Mouse (Mus musculus) hindbrain, embryonic 13.5 days (tissue): ENCODE measurements around the gene Sac3d1. TPM values are rescaled to one million over a fixed set of nuclear protein-coding genes. Genes with fewer than 3 reads are reported as not detected.

ENCODE experiments used
- ATAC-seq: fragments of 200-750 bp; cut with Nextera tagmentation; 2 replicates; pipeline ENCODE4 v1.8.0; 2017; ENCODE audit warnings: moderate TSS enrichment; ENCODE audit not compliant: low FRiP score
- H3K27ac ChIP-seq: fragments of 300-500 bp; sonication (generic); 2 replicates; pipeline ENCODE4 v1.5.1; 2015; ENCODE audit warnings: inconsistent platforms, mild to moderate bottlenecking, moderate library complexity
- H3K27me3 ChIP-seq: fragments of 300-500 bp; sonication (generic); 2 replicates; pipeline ENCODE4 v1.6.1; 2015; ENCODE audit warnings: mild to moderate bottlenecking, inconsistent platforms
- H3K36me3 ChIP-seq: fragments of 300-500 bp; sonication (generic); 2 replicates; pipeline ENCODE4 v1.6.1; 2015; ENCODE audit warnings: mild to moderate bottlenecking, inconsistent platforms
- H3K4me1 ChIP-seq: fragments of 300-500 bp; sonication (generic); replicated peaks from 2 replicates; pipeline ENCODE4 v1.6.1; 2015; ENCODE audit warnings: inconsistent platforms
- H3K4me2 ChIP-seq: fragments of 300-500 bp; sonication (generic); 2 replicates; pipeline ENCODE4 v1.6.1; 2015; ENCODE audit warnings: inconsistent platforms, mild to moderate bottlenecking, moderate library complexity
- H3K4me3 ChIP-seq: fragments of 300-500 bp; sonication (generic); 2 replicates; pipeline ENCODE4 v1.5.1; 2015; ENCODE audit warnings: mild to moderate bottlenecking, inconsistent platforms
- H3K9ac ChIP-seq: fragments of 300-500 bp; sonication (generic); 2 replicates; pipeline ENCODE4 v1.6.1; 2015; ENCODE audit warnings: mild to moderate bottlenecking, inconsistent platforms
- H3K9me3 ChIP-seq: fragments of 300-500 bp; sonication (generic); 2 replicates; pipeline ENCODE4 v1.6.1; 2016; ENCODE audit warnings: inconsistent platforms
- WGBS: fragments of 180-500 bp; shearing (Covaris S2); methylation state at CpG from one replicate; pipeline ENCODE4 v1.1.7; 2015; 5-methylcytosine and 5-hydroxymethylcytosine counted together
- polyA plus RNA-seq: library from polyadenylated mRNA; unstranded; fragments of >200 nt; fragmentation: Nextera tagmentation; extraction: Ambion mirVana; gene quantifications from 2 replicates; pipeline ENCODE4 v1.2.1, GENCODE M21; 2015

Sac3d1 gene
- polyA plus RNA-seq, 1 experiment from 2014 or later, result 43.6 TPM

DNA sequence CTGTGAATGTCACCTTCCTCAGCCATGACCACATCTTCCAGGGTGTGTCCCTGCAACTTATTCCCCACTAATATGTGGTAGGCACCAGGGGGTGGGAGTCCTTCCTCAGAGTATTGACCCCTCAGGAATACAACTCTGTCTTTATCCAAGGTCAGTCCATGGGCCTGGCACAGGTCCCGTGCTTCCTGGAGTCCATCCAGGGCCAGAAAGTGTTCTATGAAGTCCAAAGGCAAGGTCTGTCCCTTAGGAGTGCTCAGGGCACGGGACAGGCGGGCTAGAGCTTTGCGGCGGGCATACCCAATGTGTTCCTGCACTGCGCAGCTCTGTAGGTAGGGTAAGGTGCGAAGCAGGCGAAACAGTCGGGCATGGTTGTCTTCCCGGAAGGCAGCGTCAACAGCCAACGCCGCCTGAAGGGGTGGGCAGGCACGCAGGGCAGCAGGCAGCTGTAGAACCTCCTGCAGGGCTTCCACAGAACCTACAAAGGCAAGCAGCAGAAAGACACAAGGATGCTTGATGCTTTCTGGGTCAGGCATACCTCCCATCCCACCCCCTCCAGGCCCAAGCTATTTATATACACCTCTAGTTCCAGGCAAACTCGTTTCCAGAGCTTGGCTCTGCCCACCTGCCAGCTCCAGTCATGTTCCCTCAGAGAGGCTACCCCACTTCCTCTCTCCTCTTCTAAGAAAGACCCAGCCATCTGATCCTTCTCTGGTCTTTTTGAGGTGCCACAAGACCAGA lies 2.2 kb downstream of the Sac3d1 start:
- Histone ChIP-seq H3K27me3 (no peaks in the 10 kb centered on the region), H3K9me3 (no peaks in the 10 kb centered on the region), H3K36me3 (peaks cover 54% of the 10 kb centered on the region), H3K27ac (no peak overlapping the region), H3K9ac (peak overlapping the region; percentile 89), H3K4me2 (peak overlapping the region; percentile 93), H3K4me3 (peak overlapping the region; percentile 89; the same call in 1 of the 2 replicates), H3K4me1 (peaks cover 30% of the 10 kb centered on the region)
- 89% methylated on average over 15 of the region's 15 CpGs for WGBS
- ATAC-seq, result no peak

DNA sequence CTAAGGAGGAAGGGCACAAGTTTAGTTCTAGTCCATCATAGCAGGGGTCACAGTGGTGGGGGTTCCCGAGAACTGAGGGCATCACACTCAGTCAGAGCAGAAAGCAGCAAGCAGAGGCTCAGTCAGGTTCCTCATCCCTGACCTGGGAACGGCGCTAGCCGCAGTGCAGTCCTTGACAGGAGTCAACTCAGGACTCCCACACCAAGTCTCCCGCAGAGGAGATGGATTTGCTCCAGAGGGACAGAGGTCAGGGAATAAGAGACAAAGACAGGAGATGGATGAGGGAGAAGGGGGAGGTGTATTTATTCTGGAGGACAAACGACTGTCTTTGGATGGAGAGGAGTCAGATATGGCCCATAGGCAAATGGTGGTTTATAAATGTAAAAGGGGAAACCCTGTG lies 5.3 kb downstream of the Sac3d1 start:
- peaks cover 38% of the 10 kb centered on the region for H3K36me3 ChIP-seq
- no peak for ATAC-seq
- H3K27me3 ChIP-seq, result no peaks in the 10 kb centered on the region
- no peaks in the 10 kb centered on the region for H3K9me3 ChIP-seq
- H3K4me1 ChIP-seq, result peaks cover 17% of the 10 kb centered on the region
- 56% methylated on average over 6 of the region's 6 CpGs for whole genome bisulfite sequencing
- H3K27ac ChIP-seq, result no peak overlapping the region
- 0 out of 2 replicates have a peak overlapping the region, but pooled peaks have one; percentile 24 for H3K9ac ChIP-seq
- no peak overlapping the region for H3K4me2 ChIP-seq
- no peak overlapping the region for H3K4me3 ChIP-seq

DNA sequence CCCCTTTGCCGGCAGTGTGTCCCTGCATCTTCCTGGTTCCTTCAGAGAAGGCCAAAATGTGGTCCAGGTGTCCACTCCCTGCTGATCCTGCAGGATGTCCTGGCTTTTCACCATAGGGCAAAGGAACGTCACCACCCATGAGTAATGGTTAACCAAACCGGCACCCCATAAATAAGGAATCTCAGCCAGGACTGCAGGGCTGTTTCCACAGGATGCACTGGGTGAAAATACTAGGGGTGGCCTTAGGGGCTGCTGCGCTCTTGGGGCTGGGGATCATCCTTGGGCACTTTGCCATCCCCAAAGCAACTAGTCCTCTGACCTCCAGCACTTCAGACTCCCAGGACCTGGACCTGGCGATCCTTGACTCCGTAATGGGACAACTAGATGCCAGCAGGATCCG lies 12.9 kb downstream of the Sac3d1 start, which contains the start of gene Naaladl1:
Gene Naaladl1, plus strand, starts transcription at position 197 of the 400 bp plus-strand sequence.
- Histone ChIP-seq H3K4me2 (no peak within 1 kb of the TSS), H3K27me3 (no peaks in the 10 kb centered on the region), H3K4me1 (no peaks in the 10 kb centered on the region), H3K36me3 (no peaks in the 10 kb centered on the region), H3K27ac (no peak within 1 kb of the TSS), H3K4me3 (no peak within 1 kb of the TSS), H3K9me3 (no peaks in the 10 kb centered on the region), H3K9ac (0 out of 2 replicates have a peak within 1 kb of the TSS, but pooled peaks have one; percentile 29)
- 82% methylated on average over 7 of the region's 7 CpGs for WGBS
- no peak for ATAC-seq

DNA sequence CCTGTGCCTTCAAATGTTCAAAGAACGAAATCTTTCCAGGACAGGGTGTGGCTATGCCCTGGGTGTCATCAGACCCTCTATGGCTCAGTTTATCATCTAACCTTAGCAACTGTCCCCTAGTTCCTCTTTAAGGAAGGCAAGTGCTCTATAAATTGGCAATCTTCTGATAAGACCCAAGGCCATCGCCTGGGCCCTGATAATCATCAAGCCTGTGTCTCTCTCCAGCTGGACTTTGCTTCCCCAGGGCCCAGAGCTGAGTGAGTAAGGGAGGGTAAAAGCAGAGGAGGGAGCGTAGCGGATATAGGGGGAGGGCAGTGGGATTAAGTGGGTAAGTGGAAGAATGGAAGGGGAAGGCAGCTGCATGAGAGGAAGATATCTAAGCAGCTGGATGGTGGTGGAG lies 14.0 kb downstream of the Sac3d1 start:
- no peaks in the 10 kb centered on the region for H3K9me3 ChIP-seq
- no peaks in the 10 kb centered on the region for H3K36me3 ChIP-seq
- H3K4me3 ChIP-seq, result no peak overlapping the region
- WGBS, result 92% methylated on average over 4 of the region's 4 CpGs
- ATAC-seq, result no peak
- no peaks in the 10 kb centered on the region for H3K4me1 ChIP-seq
- no peaks in the 10 kb centered on the region for H3K27me3 ChIP-seq
- no peak overlapping the region for H3K4me2 ChIP-seq
- H3K27ac ChIP-seq, result no peak overlapping the region
- H3K9ac ChIP-seq, result 0 out of 2 replicates have a peak overlapping the region, but pooled peaks have one; percentile 1

DNA sequence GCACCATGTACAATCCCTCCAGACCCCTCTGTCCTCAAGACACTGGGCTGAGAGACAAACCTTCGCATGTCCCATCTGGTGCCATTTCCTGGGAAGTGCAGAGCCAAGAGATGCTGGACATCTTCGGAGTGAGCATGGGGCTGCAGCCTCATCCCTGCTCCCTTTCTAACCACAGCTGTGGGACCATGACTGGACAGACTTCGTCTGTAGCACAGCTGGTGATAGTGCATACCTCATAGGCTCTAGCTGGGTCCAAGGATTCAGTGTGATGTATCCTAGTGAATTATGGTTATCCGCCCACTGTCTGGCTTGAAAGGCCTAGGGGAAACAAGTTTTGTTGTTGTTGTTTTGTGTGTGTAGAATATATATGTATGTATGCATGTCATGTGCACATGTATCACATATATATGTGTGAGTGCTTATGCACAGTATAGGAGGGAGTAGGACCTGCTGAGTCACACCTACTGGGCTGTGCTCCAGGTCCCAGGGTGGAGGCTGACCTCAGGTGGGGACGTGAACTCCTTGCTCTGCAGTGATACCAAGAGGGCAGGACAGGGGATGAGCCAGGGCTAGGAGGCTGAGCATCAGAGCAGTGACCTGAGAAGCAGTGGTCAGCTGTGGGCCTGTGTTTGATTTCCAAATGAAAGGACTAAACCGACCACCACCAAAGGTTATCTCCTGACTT lies 16.1 kb downstream of the Sac3d1 start:
- H3K27me3 ChIP-seq, result no peaks in the 10 kb centered on the region
- 80% methylated on average over 6 of the region's 6 CpGs for WGBS
- H3K4me1 ChIP-seq, result no peaks in the 10 kb centered on the region
- no peaks in the 10 kb centered on the region for H3K9me3 ChIP-seq
- no peak for ATAC-seq
- no peak overlapping the region; the same call in 1 of the 2 replicates for H3K9ac ChIP-seq
- H3K4me3 ChIP-seq, result no peak overlapping the region
- H3K36me3 ChIP-seq, result no peaks in the 10 kb centered on the region
- H3K4me2 ChIP-seq, result no peak overlapping the region
- H3K27ac ChIP-seq, result no peak overlapping the region

DNA sequence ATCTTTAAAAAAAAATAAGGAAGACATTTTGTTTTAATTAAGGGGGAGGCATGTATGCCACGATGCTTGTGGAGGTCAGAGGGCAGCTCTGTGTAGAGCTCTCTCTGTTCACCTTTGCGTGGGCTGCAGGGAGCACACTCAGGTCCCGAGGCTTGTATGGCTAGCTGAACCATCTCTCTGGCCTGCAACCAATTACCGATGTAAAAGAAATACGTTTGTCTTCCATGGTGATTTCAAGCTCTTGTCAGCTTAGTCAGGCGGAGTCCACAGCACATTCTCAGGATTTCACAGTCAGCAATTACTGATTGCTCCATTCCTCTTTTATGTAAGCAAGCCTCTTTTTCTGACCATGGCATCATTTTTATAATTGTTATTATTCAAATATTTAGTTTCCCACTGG lies 17.3 kb downstream of the Sac3d1 start:
- H3K4me3 ChIP-seq, result no peak overlapping the region
- H3K27ac ChIP-seq, result no peak overlapping the region
- no peaks in the 10 kb centered on the region for H3K4me1 ChIP-seq
- 62% methylated on average over 6 of the region's 6 CpGs for WGBS
- no peaks in the 10 kb centered on the region for H3K27me3 ChIP-seq
- H3K9ac ChIP-seq, result no peak overlapping the region
- ATAC-seq, result no peak
- H3K9me3 ChIP-seq, result no peaks in the 10 kb centered on the region
- H3K4me2 ChIP-seq, result no peak overlapping the region
- no peaks in the 10 kb centered on the region for H3K36me3 ChIP-seq

DNA sequence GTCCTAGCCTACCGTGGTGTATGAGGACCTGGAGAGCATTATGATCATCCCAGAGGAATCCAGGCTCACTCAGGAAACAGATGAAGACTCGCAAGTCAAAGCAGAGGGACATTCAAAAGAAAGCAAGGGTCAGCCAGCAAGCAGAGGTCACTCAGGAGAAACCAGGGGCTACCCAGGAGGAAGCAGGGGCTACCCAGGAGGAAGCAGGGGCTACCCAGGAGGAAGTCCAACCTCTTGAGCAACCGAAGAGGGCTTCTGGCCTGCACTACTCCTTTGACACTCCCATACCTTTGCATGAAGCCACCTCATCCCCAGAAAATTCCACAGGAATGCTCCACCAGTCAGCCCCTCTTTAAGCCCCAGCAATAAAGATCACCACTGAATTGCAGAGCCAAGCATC lies 20.6 kb downstream of the Sac3d1 start:
- H3K4me2 ChIP-seq, result no peak overlapping the region
- no peak for ATAC-seq
- WGBS, result 95% methylated on average over 3 of the region's 3 CpGs
- H3K27ac ChIP-seq, result no peak overlapping the region
- no peaks in the 10 kb centered on the region for H3K36me3 ChIP-seq
- no peaks in the 10 kb centered on the region for H3K27me3 ChIP-seq
- H3K4me1 ChIP-seq, result no peaks in the 10 kb centered on the region
- no peak overlapping the region for H3K9ac ChIP-seq
- no peaks in the 10 kb centered on the region for H3K9me3 ChIP-seq
- H3K4me3 ChIP-seq, result no peak overlapping the region

DNA sequence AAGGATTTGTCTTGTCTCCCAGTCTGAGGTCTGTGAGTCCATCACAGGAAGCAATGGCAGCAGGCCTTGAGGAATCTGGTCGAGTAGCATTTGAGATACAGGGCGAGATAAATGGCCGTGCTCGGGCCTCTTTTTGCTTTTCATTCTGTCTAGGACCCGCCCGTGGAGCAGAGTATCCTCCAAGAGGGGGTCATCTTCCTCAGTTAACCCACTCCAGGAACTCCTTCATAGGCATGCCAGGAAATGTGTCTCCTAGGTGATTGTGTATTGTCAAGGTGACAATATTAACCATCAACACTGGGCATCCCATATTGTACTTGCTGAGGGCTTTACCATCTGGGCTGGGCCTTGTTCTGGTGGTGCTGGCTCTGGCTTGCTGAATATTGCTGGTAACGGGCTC lies 24.3 kb downstream of the Sac3d1 start, which contains the start of gene AC131692.1:
Gene AC131692.1, plus strand, starts transcription at position 301 of the 400 bp plus-strand sequence.
- no peak within 1 kb of the TSS for H3K27ac ChIP-seq
- no peak for ATAC-seq
- H3K9ac ChIP-seq, result peak within 1 kb of the TSS; percentile 24; the same call in 1 of the 2 replicates
- H3K36me3 ChIP-seq, result peaks cover 3% of the 10 kb centered on the region
- no peak within 1 kb of the TSS for H3K4me3 ChIP-seq
- no peak within 1 kb of the TSS for H3K4me2 ChIP-seq
- no peaks in the 10 kb centered on the region for H3K9me3 ChIP-seq
- H3K27me3 ChIP-seq, result no peaks in the 10 kb centered on the region
- no peaks in the 10 kb centered on the region for H3K4me1 ChIP-seq
- WGBS, result 91% methylated on average over 7 of the region's 7 CpGs

DNA sequence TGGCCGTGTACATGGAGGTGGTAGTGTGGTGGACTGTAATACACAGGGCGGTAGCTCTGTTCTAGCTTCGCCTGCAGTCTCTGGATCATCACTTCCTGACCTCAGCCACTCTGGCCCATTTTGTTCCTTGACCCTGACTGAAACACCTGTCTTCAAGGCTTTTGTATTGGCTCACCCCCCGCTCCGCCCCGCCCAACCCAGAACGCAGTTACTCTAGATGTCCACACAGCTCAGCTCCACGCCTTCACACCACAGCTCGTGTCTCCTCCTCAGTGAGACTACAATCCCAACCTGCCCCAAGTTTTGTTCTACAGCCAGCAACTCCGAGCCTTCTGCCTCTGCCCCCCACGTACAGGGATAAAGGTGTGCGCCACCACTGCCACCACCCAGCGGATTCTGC lies 29.6 kb downstream of the Sac3d1 start:
- no peak for ATAC-seq
- peaks cover 15% of the 10 kb centered on the region for H3K4me1 ChIP-seq
- no peak overlapping the region for H3K27ac ChIP-seq
- 94% methylated on average over 13 of the region's 13 CpGs for WGBS
- no peak overlapping the region for H3K4me2 ChIP-seq
- H3K36me3 ChIP-seq, result peaks cover 3% of the 10 kb centered on the region
- no peak overlapping the region for H3K4me3 ChIP-seq
- no peak overlapping the region for H3K9ac ChIP-seq
- H3K9me3 ChIP-seq, result no peaks in the 10 kb centered on the region
- H3K27me3 ChIP-seq, result no peaks in the 10 kb centered on the region

DNA sequence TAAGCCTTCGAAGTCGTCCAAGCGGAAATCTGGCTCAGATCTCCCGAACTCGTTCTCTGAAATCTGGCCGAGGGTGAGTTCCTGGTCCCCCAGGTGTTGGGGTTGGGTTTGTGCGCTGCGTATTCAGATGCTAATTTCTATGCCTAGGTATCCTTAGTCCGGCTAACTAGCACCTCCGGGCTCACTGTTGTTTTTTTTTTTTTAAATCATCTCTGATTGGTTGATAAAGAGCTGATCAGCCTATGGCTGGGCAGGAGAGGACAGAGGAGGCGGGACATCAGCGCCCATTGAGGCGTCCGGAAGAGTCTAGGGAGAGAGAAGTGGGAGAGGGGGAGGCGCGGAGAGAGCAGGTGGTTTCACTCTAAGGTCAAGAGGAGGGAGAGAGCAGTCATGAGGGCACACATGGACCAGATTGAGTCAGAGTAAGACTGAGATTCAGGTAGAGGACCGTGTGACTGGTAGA lies 33.0 kb downstream of the Sac3d1 start:
- ATAC-seq, result peak; percentile 60
- peaks cover 29% of the 10 kb centered on the region for H3K4me1 ChIP-seq
- H3K27ac ChIP-seq, result no peak overlapping the region
- peak overlapping the region; percentile 58 for H3K9ac ChIP-seq
- under 1% methylated on average over 17 of the region's 17 CpGs for WGBS
- H3K36me3 ChIP-seq, result peaks cover 24% of the 10 kb centered on the region
- H3K9me3 ChIP-seq, result no peaks in the 10 kb centered on the region
- no peaks in the 10 kb centered on the region for H3K27me3 ChIP-seq
- H3K4me2 ChIP-seq, result peak overlapping the region; percentile 92
- H3K4me3 ChIP-seq, result peak overlapping the region; percentile 72

DNA sequence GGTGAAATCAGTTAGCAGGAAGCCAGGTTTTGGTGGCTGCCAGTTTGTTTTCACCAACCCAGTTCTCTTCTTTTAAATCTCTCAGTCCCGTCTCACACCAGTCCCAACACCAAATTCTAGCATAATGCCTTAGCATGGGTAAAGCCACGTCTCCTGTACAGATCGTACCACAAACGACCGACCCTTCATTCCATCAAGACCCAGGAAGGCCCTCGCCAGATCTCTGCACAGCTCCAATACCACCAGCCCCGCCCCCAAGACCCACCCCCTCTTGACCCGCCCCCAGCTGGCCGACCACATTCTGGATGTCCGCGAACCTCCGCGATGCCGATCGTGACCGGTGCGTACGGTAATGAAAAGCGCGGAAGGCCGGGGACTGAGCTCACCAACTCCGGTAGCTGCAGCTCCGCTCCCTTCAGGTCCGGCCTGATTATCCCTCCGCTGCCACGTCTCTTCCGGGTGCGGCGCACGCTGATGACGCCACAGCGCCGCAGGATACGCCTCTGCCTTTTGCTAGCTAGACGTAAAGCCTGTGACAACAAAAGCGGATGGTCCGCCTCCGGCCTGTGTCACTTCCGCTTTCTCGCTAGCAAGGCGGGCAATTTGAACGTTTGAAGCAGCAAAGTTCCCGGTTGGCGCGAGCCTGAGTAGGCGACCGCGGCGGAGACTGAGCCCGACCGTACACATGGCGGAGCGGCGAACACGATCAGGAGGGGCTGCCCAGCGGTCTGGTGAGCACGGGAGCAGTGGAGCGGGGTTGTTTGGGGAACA lies 33.8 kb downstream of the Sac3d1 start, which contains the start of the genes Zfpl1 and Cdca5:
Gene Zfpl1, minus strand, starts transcription at position 479 of the 771 bp plus-strand sequence.
Gene Cdca5, plus strand, starts transcription at position 506 of the 771 bp plus-strand sequence.
- Histone ChIP-seq H3K4me2 (peak within 1 kb of the TSS; percentile 92), H3K4me1 (peaks cover 29% of the 10 kb centered on the region), H3K9me3 (no peaks in the 10 kb centered on the region), H3K36me3 (peaks cover 32% of the 10 kb centered on the region), H3K9ac (peak within 1 kb of the TSS; percentile 81), H3K4me3 (peak within 1 kb of the TSS; percentile 72), H3K27ac (peak within 1 kb of the TSS; percentile 71), H3K27me3 (no peaks in the 10 kb centered on the region)
- WGBS, result under 1% methylated on average over 58 of the region's 58 CpGs
- ATAC-seq, result peak; percentile 89

DNA sequence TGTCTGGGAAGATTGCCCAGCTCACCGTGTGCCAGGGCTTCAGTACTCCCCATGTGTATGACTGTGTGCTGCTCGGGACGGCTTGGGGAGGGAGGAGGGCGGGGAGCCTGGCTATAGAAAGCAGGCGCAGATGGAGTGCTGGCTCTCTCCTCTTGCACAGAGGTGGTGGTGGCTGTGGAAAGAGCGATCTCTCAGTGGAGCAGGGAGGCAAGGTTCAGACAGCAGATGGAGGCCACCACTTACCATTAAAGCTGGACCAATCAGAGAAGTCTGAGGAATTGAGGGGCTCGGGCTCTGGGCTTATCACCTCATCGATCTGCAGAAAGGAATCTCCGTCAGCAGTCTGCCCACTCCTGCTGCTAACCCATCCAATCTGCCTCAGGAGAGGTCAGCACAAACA lies 36.3 kb downstream of the Sac3d1 start, which contains the start of gene Gm28374:
Gene Gm28374, minus strand, starts transcription at position 101 of the 400 bp plus-strand sequence.
- Histone ChIP-seq H3K4me2 (no peak within 1 kb of the TSS), H3K27me3 (no peaks in the 10 kb centered on the region), H3K4me1 (peaks cover 34% of the 10 kb centered on the region), H3K9me3 (no peaks in the 10 kb centered on the region), H3K9ac (no peak within 1 kb of the TSS), H3K4me3 (no peak within 1 kb of the TSS), H3K27ac (no peak within 1 kb of the TSS), H3K36me3 (peaks cover 40% of the 10 kb centered on the region)
- WGBS, result 97% methylated on average over 9 of the region's 9 CpGs
- no peak for ATAC-seq
